Mouse (Mus musculus): ENCODE results near the gene Crip3.

The Crip3 gene

DNA sequence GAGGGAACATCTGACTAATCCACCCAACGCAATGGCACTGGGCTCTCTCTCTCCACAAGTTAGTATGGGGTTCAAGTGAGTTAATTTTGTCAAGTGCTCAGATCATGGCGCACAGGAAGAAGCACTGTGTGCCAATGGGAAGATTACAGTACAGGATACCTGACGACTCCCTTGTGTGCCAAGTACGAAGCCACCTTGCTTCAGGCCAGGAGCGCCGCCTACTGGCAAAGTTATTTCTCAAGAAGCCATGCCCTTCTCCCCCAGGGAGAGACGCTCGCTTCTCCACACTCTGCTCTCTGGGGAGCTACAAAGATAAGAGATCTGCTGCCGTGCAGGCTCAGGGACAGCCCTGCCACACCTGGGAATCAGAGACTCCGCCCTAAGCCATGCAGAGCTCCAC, 29.1 kb downstream of the Crip3 start:
- peak in 1 of 2 experiments; percentile 28 for DNase-seq

DNA sequence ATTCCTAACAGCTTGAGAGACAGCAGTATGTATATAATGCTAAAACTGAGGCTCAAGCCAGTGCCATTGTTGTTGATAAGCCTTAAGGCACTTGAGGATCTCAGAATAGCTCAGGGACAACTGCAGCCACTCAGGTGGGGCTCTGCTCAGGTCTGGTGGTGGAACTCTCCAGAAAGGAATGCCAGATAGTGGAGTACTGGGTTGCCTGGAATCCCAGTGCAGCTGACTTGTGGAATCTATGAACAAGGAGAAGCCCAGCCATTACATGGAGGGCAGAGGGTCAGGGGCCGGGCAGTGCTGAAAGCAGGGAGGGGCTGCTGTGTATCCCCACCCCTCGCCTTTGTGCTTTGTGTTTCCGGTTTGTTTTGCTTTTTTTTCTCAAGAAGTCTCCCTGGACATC, 29.7 kb downstream of the Crip3 start:
- DNase-seq: no peak

DNA sequence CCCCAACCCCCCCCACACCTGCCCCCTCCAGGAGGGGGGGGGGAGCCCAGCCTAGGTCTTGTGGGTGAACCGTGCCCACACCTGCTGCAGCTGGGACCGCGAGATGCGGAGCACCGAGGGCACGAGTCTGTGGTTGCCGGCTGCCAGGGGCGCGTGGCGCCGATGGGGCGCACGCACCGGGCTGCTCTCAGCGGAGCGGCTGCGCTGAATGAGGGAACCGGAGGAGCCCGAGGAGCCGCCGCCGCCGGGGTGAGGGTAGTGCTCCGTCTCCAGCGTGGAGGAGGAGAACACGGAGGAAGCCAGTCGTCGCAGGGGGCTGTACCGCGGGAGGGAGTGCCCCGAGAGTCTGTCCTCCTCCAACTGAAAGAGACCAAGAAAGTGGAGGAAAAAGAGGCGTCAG, 31.9 kb downstream of the Crip3 start:
- DNase-seq: peak in 1 of 2 experiments; percentile 18

DNA sequence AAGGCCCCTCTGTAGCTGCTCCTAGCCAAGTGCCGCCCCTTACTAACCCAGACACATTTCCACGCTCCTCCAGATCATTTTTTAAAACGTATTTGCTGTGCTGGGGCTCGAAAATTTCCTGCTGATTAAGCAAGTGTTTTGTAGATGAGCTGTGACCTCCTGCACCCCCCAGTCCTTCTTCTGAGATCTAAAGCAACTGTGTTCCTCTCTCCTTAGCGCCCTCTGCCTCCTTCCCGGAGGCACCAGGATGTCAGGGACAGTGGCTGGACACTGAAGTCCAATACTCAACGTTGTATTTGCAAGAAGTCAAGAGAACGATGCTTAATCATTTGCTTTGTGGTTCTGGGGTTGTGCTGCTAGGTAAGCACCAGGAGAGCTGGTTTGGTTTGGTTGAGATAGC, 32.6 kb downstream of the Crip3 start:
- no peak for DNase-seq

DNA sequence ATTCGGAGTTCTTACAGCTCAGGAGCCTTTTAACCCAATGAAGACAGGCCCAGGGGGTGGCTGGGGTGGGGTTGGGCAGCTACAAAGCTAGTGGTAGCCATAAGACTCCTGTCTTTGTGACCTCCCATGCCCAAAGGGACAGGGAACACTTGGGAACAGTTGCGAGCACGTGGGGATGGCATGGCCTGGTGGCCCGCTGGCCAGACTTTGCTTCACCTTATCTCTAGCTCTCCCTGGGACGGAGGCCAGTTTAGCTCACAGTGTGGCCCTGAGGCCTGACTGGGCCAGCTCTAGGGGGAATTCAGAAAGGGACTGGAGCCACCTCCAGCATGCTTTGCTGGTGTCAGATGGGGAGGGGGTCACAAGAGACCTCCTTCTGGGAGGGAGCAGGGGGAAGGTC, 33.5 kb downstream of the Crip3 start:
- no peak for DNase-seq

DNA sequence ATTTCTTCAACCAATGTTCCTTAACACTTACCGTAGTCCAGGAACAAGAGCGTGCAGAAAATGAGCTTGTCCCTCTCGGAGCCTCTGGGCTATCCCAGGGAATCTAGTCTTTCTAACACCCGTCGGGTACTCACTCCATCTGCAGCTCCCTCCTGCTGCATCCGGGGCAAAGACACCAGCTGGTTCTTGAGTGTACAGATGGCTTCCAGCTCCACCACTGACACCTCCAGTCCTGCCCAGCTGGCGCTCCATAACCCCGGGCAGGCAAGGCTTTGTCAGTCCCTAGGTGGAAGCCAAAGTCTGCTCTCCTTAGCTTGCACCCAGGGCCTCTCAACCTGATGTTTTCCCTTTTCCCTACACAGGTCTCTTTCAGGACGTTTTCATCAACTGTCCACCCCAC, 39.1 kb downstream of the Crip3 start:
- DNase-seq: no peak

DNA sequence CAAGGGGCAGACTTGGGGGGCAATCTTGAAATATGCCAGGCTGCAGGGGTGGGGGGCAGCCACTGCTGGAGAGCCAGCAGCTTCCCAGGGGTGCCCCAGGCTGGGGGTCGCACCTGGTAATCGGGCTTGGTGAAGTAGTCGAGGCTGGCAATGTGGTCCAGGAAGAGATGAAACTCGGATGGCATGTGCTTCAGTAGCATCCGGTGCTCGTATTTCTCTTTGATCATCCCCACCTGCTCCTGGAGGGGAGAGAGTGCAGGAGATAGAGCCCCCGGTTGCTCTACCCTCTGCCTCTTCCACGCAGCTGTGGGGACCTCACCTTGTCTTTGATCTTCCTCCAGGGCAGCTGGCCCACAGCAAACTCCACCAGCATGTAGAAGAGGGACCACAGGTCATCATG, 47.9 kb downstream of the Crip3 start:
- DNase-seq: peak; percentile 46 to 61

DNA sequence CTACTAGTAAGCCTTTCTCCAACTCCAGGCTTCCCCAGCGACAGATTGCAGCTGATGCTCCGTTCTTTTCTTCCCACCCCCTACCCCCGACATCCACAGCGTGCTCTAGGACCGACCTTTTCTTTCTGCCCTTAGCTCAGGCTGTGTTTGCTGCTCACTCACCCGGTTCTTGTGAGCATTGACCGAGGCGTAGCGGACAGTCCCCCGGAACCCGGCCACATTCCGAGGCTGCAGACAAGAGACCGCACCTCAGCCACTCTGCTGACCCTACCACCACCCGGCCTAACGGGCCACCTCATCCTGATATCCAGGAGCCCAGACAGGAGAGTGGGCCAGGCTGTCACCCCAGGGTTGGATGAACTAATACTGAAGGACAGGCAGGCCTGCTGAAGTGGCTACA, 48.6 kb downstream of the Crip3 start:
- DNase-seq: no peak
